Mouse (Mus musculus): ENCODE results near the gene Usp48.

Gene Usp48

GRCm38 (mm10) chr4:137682961-137683453, 89.5 kb downstream of the Usp48 start:
- DNase-seq (ENCODE audit: low read depth in 1 of 2, low spot score in 2 of 2) = no peak

- DNase-seq (ENCODE audit: low read depth in 1 of 2, low spot score in 2 of 2) = no peak
These were observed 91.3 kb downstream of the Usp48 start for GRCm38 (mm10) chr4:137684830-137685343.

GRCm38 (mm10) chr4:137686303-137686702, 92.7 kb downstream of the Usp48 start:
- no peak for DNase-seq (ENCODE audit: low read depth in 1 of 2, low spot score in 2 of 2)

GRCm38 (mm10) chr4:137687234-137687825, 93.8 kb downstream of the Usp48 start:
- DNase-seq (ENCODE audit: low read depth in 1 of 2, low spot score in 2 of 2) = no peak

- DNase-seq (ENCODE audit: low read depth in 1 of 2, low spot score in 2 of 2) = no peak
These were observed 98.8 kb downstream of the Usp48 start for GRCm38 (mm10) chr4:137692107-137692902.

GRCm38 (mm10) chr4:137695300-137695699, 101.7 kb downstream of the Usp48 start:
- DNase-seq (ENCODE audit: low read depth in 1 of 2, low spot score in 2 of 2) = no peak

GRCm38 (mm10) chr4:137695900-137696299, 102.3 kb downstream of the Usp48 start:
- DNase-seq (ENCODE audit: low read depth in 1 of 2, low spot score in 2 of 2) = no peak

- no peak for DNase-seq (ENCODE audit: low read depth in 1 of 2, low spot score in 2 of 2)
These were observed 103.8 kb downstream of the Usp48 start for GRCm38 (mm10) chr4:137697156-137697885.

GRCm38 (mm10) chr4:137698076-137698985, 104.8 kb downstream of the Usp48 start:
- no peak for DNase-seq (ENCODE audit: low read depth in 1 of 2, low spot score in 2 of 2)

- no peak for DNase-seq (ENCODE audit: low read depth in 1 of 2, low spot score in 2 of 2)
These were observed 106.0 kb downstream of the Usp48 start for GRCm38 (mm10) chr4:137699264-137700211.

- DNase-seq (ENCODE audit: low read depth in 1 of 2, low spot score in 2 of 2) = no peak
These were observed 107.4 kb downstream of the Usp48 start for GRCm38 (mm10) chr4:137700960-137701359.

GRCm38 (mm10) chr4:137703077-137703476, 109.5 kb downstream of the Usp48 start:
- DNase-seq (ENCODE audit: low read depth in 1 of 2, low spot score in 2 of 2) = no peak

GRCm38 (mm10) chr4:137704561-137704960, 111.0 kb downstream of the Usp48 start:
- no peak for DNase-seq (ENCODE audit: low read depth in 1 of 2, low spot score in 2 of 2)

GRCm38 (mm10) chr4:137705379-137705778, 111.8 kb downstream of the Usp48 start:
- no peak for DNase-seq (ENCODE audit: low read depth in 1 of 2, low spot score in 2 of 2)

GRCm38 (mm10) chr4:137706510-137706909, 113.0 kb downstream of the Usp48 start:
- DNase-seq (ENCODE audit: low read depth in 1 of 2, low spot score in 2 of 2) = no peak

- no peak for DNase-seq (ENCODE audit: low read depth in 1 of 2, low spot score in 2 of 2)
These were observed 113.8 kb downstream of the Usp48 start for GRCm38 (mm10) chr4:137707216-137707990.

Data from monocyte, adult 2 months (primary cell).